20 mouse cellular contexts compared by ENCODE assay signal in the genomic region with DNA sequence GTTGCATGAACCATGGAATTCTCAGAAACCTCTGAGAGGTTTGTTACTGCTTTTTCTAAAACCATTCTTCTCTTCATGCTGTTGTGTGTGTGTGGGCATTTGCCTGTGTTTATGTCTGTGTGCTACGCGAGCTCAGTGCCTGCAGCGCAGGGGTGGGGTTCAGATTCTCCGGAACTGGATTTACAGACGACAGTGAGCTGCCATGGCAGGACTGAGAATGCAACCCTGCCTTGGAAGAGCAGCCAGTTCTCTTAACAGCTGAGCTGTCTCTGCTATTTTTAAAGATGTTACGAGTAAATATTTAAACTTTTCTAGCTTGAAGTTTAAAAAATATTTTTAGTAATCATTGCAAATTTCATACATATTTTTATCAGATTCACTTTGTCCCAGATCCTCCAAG. TPM values are rescaled to one million over a fixed set of nuclear protein-coding genes. Genes with fewer than 3 reads are reported as not detected.
DNase-seq lines count a peak whose midpoint lies in the region; ATAC-seq and TF ChIP-seq lines count a peak whose summit lies in the region.
"Had no signal": no experiment of that assay in that cellular context is flagged by ENCODE, and none has a peak within 500 bp of the region (broad histone marks: within the 10 kb centered on the region; RNA-seq: fewer than 3 reads in every experiment).

No protein-coding gene starts in this region.

- peak overlapping the region; percentile 27; the same call in 1 of the 2 replicates for H3K27ac ChIP-seq in stomach, embryonic 14.5 days (ENCODE audit: low read length)
- H3K27ac ChIP-seq in stomach, postnatal 0 days (replicated peaks), result no peak overlapping the region
- H3K27ac ChIP-seq: embryonic facial prominence, embryonic 10.5 days; forebrain, embryonic 13.5 days; hindbrain, embryonic 10.5 days; hindbrain, embryonic 14.5 days had no signal

- no peak for TF ChIP-seq CTCF in stomach, postnatal 0 days (IDR thresholded peaks at IDR 0.05; ENCODE audit: low read depth)

- no peaks in the 10 kb centered on the region for H3K9me3 ChIP-seq in stomach, embryonic 14.5 days (ENCODE audit: control insufficient read depth, low read depth, low read length)
- H3K9me3 ChIP-seq in stomach, postnatal 0 days (ENCODE audit: control insufficient read depth, low read length), result no peaks in the 10 kb centered on the region
- H3K9me3 ChIP-seq: embryonic facial prominence, embryonic 10.5 days; forebrain, embryonic 13.5 days; heart, embryonic 12.5 days; hindbrain, embryonic 10.5 days had no signal

- no peaks in the 10 kb centered on the region for H3K4me1 ChIP-seq in stomach, embryonic 14.5 days (ENCODE audit: control insufficient read depth, insufficient read depth, low read length)
- H3K4me1 ChIP-seq in stomach, postnatal 0 days (replicated peaks; ENCODE audit: control insufficient read depth, insufficient read depth), result no peaks in the 10 kb centered on the region
- H3K4me1 ChIP-seq: embryonic facial prominence, embryonic 10.5 days; forebrain, embryonic 13.5 days; heart, embryonic 12.5 days; hindbrain, embryonic 10.5 days had no signal

- no peaks in the 10 kb centered on the region for H3K27me3 ChIP-seq in stomach, embryonic 14.5 days (ENCODE audit: control insufficient read depth, insufficient read depth, low read length)
- no peaks in the 10 kb centered on the region for H3K27me3 ChIP-seq in stomach, postnatal 0 days (ENCODE audit: control insufficient read depth, insufficient read depth, low read length)
- H3K27me3 ChIP-seq: forebrain, embryonic 13.5 days; heart, embryonic 12.5 days had no signal

- WGBS in stomach, embryonic 14.5 days, result 46% methylated on average over 6 of the region's 6 CpGs
- WGBS in stomach, postnatal 0 days, result 46% methylated on average over 6 of the region's 6 CpGs

- peak; percentile 97 for ATAC-seq in frontal cortex, adult (ENCODE audit: low TSS enrichment)
- no peak for ATAC-seq in stomach, embryonic 14.5 days (ENCODE audit: insufficient number of reproducible peaks, insufficient read depth, low FRiP score, low read depth)
- ATAC-seq in stomach, postnatal 0 days (ENCODE audit: low FRiP score, low TSS enrichment), result no peak
- ATAC-seq: CD4-positive, CD25-positive, alpha-beta regulatory T cell, adult 4 months; forebrain, embryonic 13.5 days; forebrain, postnatal 0 days had no signal

- no peak overlapping the region for H3K4me2 ChIP-seq in stomach, embryonic 14.5 days (replicated peaks; ENCODE audit: low read depth, low read length)
- no peak overlapping the region for H3K4me2 ChIP-seq in stomach, postnatal 0 days (replicated peaks; ENCODE audit: low read depth)
- H3K4me2 ChIP-seq: forebrain, embryonic 13.5 days; heart, embryonic 12.5 days; hindbrain, embryonic 14.5 days had no signal

- no peak overlapping the region for H3K4me3 ChIP-seq in stomach, embryonic 14.5 days (ENCODE audit: low read depth, low read length)
- H3K4me3 ChIP-seq in stomach, postnatal 0 days (ENCODE audit: low read depth, low read length), result no peak overlapping the region
- H3K4me3 ChIP-seq: embryonic facial prominence, embryonic 10.5 days; forebrain, embryonic 13.5 days; heart, embryonic 12.5 days; hindbrain, embryonic 10.5 days had no signal

- H3K9ac ChIP-seq in stomach, embryonic 14.5 days (replicated peaks; ENCODE audit: low read depth, low read length), result no peak overlapping the region
- H3K9ac ChIP-seq in stomach, postnatal 0 days (ENCODE audit: low read length), result no peak overlapping the region
- H3K9ac ChIP-seq: forebrain, embryonic 13.5 days; forebrain, postnatal 0 days; heart, embryonic 12.5 days; hindbrain, embryonic 14.5 days had no signal

- H3K36me3 ChIP-seq in stomach, embryonic 14.5 days (ENCODE audit: control insufficient read depth, insufficient read depth, low read length), result no peaks in the 10 kb centered on the region
- no peaks in the 10 kb centered on the region for H3K36me3 ChIP-seq in stomach, postnatal 0 days (ENCODE audit: control insufficient read depth, insufficient read depth, low read length)
- H3K36me3 ChIP-seq: embryonic facial prominence, embryonic 10.5 days; G1E; heart, embryonic 12.5 days; hindbrain, embryonic 10.5 days had no signal

- TF ChIP-seq EP300 in stomach, postnatal 0 days (optimal IDR thresholded peaks at IDR 0.05), result no peak

- no peak for DNase-seq in frontal cortex, postnatal 14 days (ENCODE audit: low spot score in 2 of 2)
- peak; percentile 19 for DNase-seq in kidney, adult 9 months
- DNase-seq in kidney, postnatal 14 days, result no peak
- no peak for DNase-seq in stomach, postnatal 0 days (ENCODE audit: low spot score)
- peak; percentile 27 for DNase-seq in telencephalon, adult 2 months (ENCODE audit: low read depth, low spot score)
- no peak for DNase-seq in layer of hippocampus, adult 8-10 months (ENCODE audit: low spot score in 2 of 2)
- DNase-seq: adrenal gland, postnatal 10 days; B cell, adult 2 months; cerebellum, adult 18-20 months; cerebellum, postnatal 10 days; forebrain, postnatal 0 days had no signal

RNA-seq across cellular contexts. Expression of gene Pam, which starts 24.1 kb away (rescaled TPM):
- polyA plus RNA-seq in stomach, embryonic 14.5 days (2014; fragmentation: Nextera tagmentation; extraction: Ambion mirVana), result 77.3 and 83.8 TPM in 2 replicates
- 63.5 and 76.4 TPM in 2 replicates for polyA plus RNA-seq in stomach, postnatal 0 days (2015; fragmentation: Nextera tagmentation; extraction: Ambion mirVana)
- total RNA-seq in layer of hippocampus, adult 8-10 months (2022), result 100 to 1,000 TPM; 190 to 224 (median 205) TPM
- polyA plus RNA-seq: G1E had no signal

Comparison
In these comparisons a context has a peak if more than half of its experiments do, and no peak if none do; other contexts are left out.
1. DNase-seq: peak in kidney, adult 9 months (single experiment) and telencephalon, adult 2 months (single experiment); none in frontal cortex, postnatal 14 days (0 of 2), kidney, postnatal 14 days (single experiment), stomach, postnatal 0 days (single experiment) and layer of hippocampus, adult 8-10 months (0 of 2).